Mouse (Mus musculus) liver, adult 2 months (tissue): Measurements from ENCODE around the gene Stx11.

Source experiments
- CTCF ChIP-seq: fragments of 200-500 bp; IDR thresholded peaks from 2 replicates; pipeline ENCODE4 v1.5.1; 2011; ENCODE audit warnings: low read depth, low read length, control low read depth
- POLR2A ChIP-seq: fragments of 200-500 bp; IDR thresholded peaks from 2 replicates; pipeline ENCODE4 v1.6.1; 2011; ENCODE audit warnings: low read length, control low read depth; ENCODE audit not compliant: insufficient read depth; ENCODE audit errors: extremely low read depth

- no peak for TF ChIP-seq CTCF
- no peak for TF ChIP-seq POLR2A
Measured at GRCm38 (mm10) chr10:12929857-12930174, 34.3 kb downstream of the Stx11 start.
